Mouse (Mus musculus) megakaryocyte-erythroid progenitor cell, adult 5-6 weeks (primary cell): ENCODE data around the gene Osbpl3. TPM values are rescaled to one million over a fixed set of nuclear protein-coding genes. Genes with fewer than 3 reads are reported as not detected.
"Not testable (repeated sequence)": the region's sequence is repeated elsewhere in the genome, so short reads cannot be mapped to it uniquely, and the experiment has no call there.

ENCODE experiments used
- ATAC-seq: replicated peaks from 2 replicates; pipeline ENCODE4 v1.8.0; 2016; ENCODE audit warnings: mild to moderate bottlenecking, inconsistent platforms; ENCODE audit not compliant: severe bottlenecking, poor library complexity, low FRiP score, low TSS enrichment
- total RNA-seq, 2 experiments: library from RNA; stranded (forward) in 1 of 2; stranded (reverse) in 1 of 2; fragments of 200-1000, 215-1000 nt in 1 of 2; fragments of >200 nt in 1 of 2; fragmentation: Nextera tagmentation in 1 of 2; gene quantifications; 2 replicates each; pipeline ENCODE4 v1.2.3; 2014 to 2017

Gene Osbpl3
- total RNA-seq, 2 experiments from 2014 or later, result 10.9 to 16.4 TPM

GRCm38 (mm10) chr6:50456706-50457105 is 705 bp upstream of the Osbpl3 start:
- no peak for ATAC-seq

- ATAC-seq, result peak; percentile 44
Observed at GRCm38 (mm10) chr6:50455102-50455828, 736 bp downstream of the Osbpl3 start.

GRCm38 (mm10) chr6:50453651-50454050 is 2.4 kb downstream of the Osbpl3 start:
- no peak for ATAC-seq

- no peak for ATAC-seq
Observed at GRCm38 (mm10) chr6:50452220-50452619, 3.8 kb downstream of the Osbpl3 start.

GRCm38 (mm10) chr6:50445616-50446015 is 10.4 kb downstream of the Osbpl3 start:
- ATAC-seq, result no peak

- no peak for ATAC-seq
Observed at GRCm38 (mm10) chr6:50440966-50441862, 14.8 kb downstream of the Osbpl3 start.

- ATAC-seq, result no peak
Observed at GRCm38 (mm10) chr6:50440197-50440596, 15.8 kb downstream of the Osbpl3 start.

GRCm38 (mm10) chr6:50438900-50439299 is 17.1 kb downstream of the Osbpl3 start:
- not testable (repeated sequence) for ATAC-seq

GRCm38 (mm10) chr6:50437815-50438214 is 18.2 kb downstream of the Osbpl3 start:
- ATAC-seq, result no peak

GRCm38 (mm10) chr6:50436661-50437060 is 19.3 kb downstream of the Osbpl3 start:
- peak; percentile 80 for ATAC-seq

- ATAC-seq, result no peak
Observed at GRCm38 (mm10) chr6:50432491-50432890, 23.5 kb downstream of the Osbpl3 start.

- no peak for ATAC-seq
Observed at GRCm38 (mm10) chr6:50429299-50429698, 26.7 kb downstream of the Osbpl3 start.

GRCm38 (mm10) chr6:50427051-50427732 is 28.8 kb downstream of the Osbpl3 start:
- no peak for ATAC-seq

- ATAC-seq, result no peak
Observed at GRCm38 (mm10) chr6:50426571-50426970, 29.4 kb downstream of the Osbpl3 start.

- no peak for ATAC-seq
Observed at GRCm38 (mm10) chr6:50424271-50424670, 31.7 kb downstream of the Osbpl3 start.

- ATAC-seq, result no peak
Observed at GRCm38 (mm10) chr6:50420413-50420812, 35.6 kb downstream of the Osbpl3 start.

- ATAC-seq, result no peak
Observed at GRCm38 (mm10) chr6:50419518-50420290, 36.3 kb downstream of the Osbpl3 start.

GRCm38 (mm10) chr6:50418951-50419350 is 37.0 kb downstream of the Osbpl3 start:
- no peak for ATAC-seq

- ATAC-seq, result no peak
Observed at GRCm38 (mm10) chr6:50416854-50417253, 39.1 kb downstream of the Osbpl3 start.
